Mouse (Mus musculus): ENCODE data around the gene Bcl6b. TPM values are rescaled to one million over a fixed set of nuclear protein-coding genes. Genes with fewer than 3 reads are reported as not detected.

The Bcl6b gene
- polyA plus RNA-seq, 1 experiment = not detected

DNA sequence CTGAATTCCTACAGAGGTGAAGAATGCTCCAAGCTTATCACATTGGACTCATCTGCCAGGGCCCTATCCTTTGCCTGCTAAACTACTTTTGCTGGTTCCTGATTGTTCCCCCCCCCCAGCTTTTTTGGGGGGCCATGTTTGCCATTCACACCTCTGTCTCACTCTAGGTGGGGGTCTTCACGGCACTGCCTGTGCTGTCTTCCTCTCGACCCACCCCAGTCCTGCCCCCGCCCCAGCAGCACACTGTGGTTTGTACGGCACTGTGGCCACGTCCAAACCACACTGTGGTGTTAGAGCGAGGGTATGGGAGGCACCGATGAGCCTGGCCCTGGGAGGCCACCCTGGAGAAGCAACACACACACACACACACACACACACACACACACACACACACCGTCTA lies 4.9 kb upstream of the Bcl6b start:
- peak overlapping the region; percentile 62 for H3K4me3 ChIP-seq (replicated peaks)
- no peaks in the 10 kb centered on the region for H3K9me3 ChIP-seq
- H3K4me1 ChIP-seq = peaks cover 70% of the 10 kb centered on the region
- peaks cover 9% of the 10 kb centered on the region for H3K27me3 ChIP-seq (replicated peaks)
- H3K36me3 ChIP-seq (replicated peaks; ENCODE audit: low read length) = peaks cover 42% of the 10 kb centered on the region
- TF ChIP-seq GATA1 (IDR thresholded peaks at IDR 0.05; ENCODE audit: borderline replicate concordance, low read length) = no peak
- no peak for TF ChIP-seq FLI1 (IDR thresholded peaks at IDR 0.05; ENCODE audit: low read length)

DNA sequence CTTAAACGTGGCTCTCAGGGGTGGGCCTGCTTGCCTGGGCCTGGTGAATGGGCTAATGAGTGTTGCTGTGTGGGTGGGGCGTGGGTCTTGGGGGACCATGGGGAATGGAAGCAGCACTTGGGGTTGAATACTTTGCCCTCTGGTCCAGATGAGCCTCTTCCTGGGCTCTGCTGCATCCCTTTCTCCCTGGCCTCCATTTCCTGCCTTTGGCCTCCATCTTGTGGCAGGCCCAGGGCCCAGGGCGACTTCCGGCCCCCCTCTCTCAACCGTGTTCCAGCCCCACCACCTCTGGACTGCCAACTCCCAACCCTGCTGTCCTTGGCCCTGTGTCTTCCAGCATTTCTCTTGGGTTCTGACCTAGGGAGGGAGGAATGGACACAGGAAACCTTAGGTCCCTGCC lies 4.4 kb upstream of the Bcl6b start:
- Histone ChIP-seq H3K36me3 (replicated peaks; ENCODE audit: low read length) (peaks cover 42% of the 10 kb centered on the region), H3K4me3 (replicated peaks) (peak overlapping the region; percentile 38), H3K27me3 (replicated peaks) (peaks cover 13% of the 10 kb centered on the region), H3K9me3 (no peaks in the 10 kb centered on the region), H3K4me1 (peaks cover 75% of the 10 kb centered on the region)
- TF ChIP-seq GATA1 (IDR thresholded peaks at IDR 0.05; ENCODE audit: borderline replicate concordance, low read length) = no peak
- TF ChIP-seq FLI1 (IDR thresholded peaks at IDR 0.05; ENCODE audit: low read length) = no peak

DNA sequence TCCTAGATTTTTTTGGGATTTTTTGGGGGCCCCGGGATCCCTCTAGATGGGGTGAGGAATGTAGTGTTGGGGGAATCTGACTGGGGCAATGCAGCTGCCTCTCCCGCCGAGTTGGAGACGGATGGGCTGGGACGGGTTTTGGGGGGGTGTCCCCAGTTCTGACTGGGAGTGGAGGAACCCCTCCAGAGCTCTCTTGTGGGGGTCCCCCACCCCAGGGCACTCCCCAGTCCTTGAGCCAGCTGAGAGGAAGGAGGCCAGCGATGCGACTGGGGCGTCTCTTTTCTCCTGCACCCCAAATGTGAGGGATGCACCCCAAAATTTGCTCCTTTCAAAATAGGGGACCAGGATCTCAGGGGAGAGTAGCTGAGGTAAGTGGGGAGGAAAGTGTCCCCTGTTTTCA lies 3.4 kb upstream of the Bcl6b start:
- H3K9me3 ChIP-seq = no peaks in the 10 kb centered on the region

DNA sequence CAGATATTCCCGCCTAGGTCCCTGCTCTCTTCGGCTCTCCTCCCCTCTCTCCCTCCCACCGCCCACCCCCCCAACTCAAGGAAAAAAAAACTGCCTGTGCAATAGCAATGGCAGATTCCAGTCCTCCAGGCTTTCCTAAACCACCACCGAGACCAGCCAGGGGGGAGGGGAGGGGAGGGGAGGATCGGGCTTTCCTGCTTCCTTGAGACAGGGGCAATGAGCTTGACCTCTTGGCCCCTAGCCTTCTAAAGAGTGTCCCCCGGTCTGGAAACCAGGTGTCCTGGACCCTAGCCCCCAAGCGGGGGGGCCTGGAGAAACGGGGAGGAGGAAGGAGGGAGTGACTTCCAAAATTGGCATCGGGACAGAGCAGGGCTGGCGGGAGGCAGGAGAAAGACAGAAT lies 2.9 kb upstream of the Bcl6b start:
- peaks cover 29% of the 10 kb centered on the region for H3K36me3 ChIP-seq (replicated peaks; ENCODE audit: low read length)
- peaks cover 85% of the 10 kb centered on the region for H3K4me1 ChIP-seq
- peaks cover 23% of the 10 kb centered on the region for H3K27me3 ChIP-seq (replicated peaks)
- no peaks in the 10 kb centered on the region for H3K9me3 ChIP-seq
- no peak for TF ChIP-seq FLI1 (IDR thresholded peaks at IDR 0.05; ENCODE audit: low read length)
- TF ChIP-seq GATA1 (IDR thresholded peaks at IDR 0.05; ENCODE audit: borderline replicate concordance, low read length) = no peak
- no peak overlapping the region for H3K4me3 ChIP-seq (replicated peaks)

More for the DNA sequence above, 3.4 kb upstream of the Bcl6b start:
- Histone ChIP-seq H3K27me3 (replicated peaks) (peaks cover 23% of the 10 kb centered on the region), H3K4me1 (peaks cover 81% of the 10 kb centered on the region), H3K4me3 (replicated peaks) (no peak overlapping the region), H3K36me3 (replicated peaks; ENCODE audit: low read length) (peaks cover 32% of the 10 kb centered on the region)
- TF ChIP-seq FLI1 (IDR thresholded peaks at IDR 0.05; ENCODE audit: low read length) = no peak
- TF ChIP-seq GATA1 (IDR thresholded peaks at IDR 0.05; ENCODE audit: borderline replicate concordance, low read length) = no peak

DNA sequence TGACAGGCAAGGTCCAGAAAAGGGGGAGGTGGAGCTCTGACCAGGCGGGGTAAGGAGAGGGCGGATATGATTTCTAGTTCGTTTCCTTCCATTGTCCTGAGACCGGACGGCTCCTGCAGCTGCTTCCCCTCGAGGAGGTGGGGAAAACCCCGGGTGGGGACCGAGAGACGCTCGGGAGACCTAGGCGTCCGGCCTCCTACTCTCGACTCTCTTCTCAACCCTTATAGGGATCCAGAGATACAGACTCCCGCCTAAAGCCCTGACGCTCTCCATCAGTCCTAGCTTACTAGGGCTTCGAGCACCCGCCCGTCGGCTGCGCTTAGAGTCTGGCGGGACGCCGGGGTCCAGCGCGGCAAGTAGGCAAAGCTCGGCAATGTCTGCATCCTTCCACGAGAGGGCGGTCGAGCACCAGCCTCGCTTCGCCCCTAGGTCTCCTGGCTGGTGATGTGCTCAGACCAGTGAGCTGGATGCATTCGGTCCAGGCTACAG lies 685 bp upstream of the Bcl6b start:
- H3K27me3 ChIP-seq (replicated peaks) = peaks cover 28% of the 10 kb centered on the region
- peak overlapping the region; percentile 89 for H3K4me3 ChIP-seq (replicated peaks)
- TF ChIP-seq GATA1 (IDR thresholded peaks at IDR 0.05; ENCODE audit: borderline replicate concordance, low read length) (no peak), FLI1 (IDR thresholded peaks at IDR 0.05; ENCODE audit: low read length) (no peak)
- H3K9me3 ChIP-seq = no peaks in the 10 kb centered on the region
- H3K4me1 ChIP-seq = peaks cover 82% of the 10 kb centered on the region
- H3K36me3 ChIP-seq (replicated peaks; ENCODE audit: low read length) = peaks cover 14% of the 10 kb centered on the region

DNA sequence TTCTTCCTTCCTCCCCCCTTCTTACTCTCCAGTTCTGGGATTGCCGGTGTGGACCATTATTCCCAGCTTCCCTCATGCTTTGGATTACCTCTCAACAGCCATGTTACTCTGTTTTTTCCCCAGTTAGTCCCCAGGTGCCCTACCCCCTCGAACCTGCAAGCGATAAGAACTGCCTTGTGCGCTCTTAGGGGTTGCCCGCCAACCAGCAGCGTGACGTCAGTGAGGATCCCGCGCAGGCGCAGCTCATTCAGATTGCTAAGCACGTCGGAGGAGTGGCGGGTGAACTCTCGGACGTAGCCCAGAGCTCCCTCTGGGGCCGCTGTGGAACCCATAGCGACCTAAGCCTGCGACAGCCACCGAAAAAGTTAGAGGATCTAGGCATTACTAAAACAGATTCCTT lies 770 bp downstream of the Bcl6b start:
- Histone ChIP-seq H3K4me3 (replicated peaks) (peak overlapping the region; percentile 89), H3K36me3 (replicated peaks; ENCODE audit: low read length) (no peaks in the 10 kb centered on the region), H3K4me1 (peaks cover 81% of the 10 kb centered on the region), H3K27me3 (replicated peaks) (peaks cover 28% of the 10 kb centered on the region), H3K9me3 (no peaks in the 10 kb centered on the region)
- TF ChIP-seq FLI1 (IDR thresholded peaks at IDR 0.05; ENCODE audit: low read length) = no peak
- no peak for TF ChIP-seq GATA1 (IDR thresholded peaks at IDR 0.05; ENCODE audit: borderline replicate concordance, low read length)

DNA sequence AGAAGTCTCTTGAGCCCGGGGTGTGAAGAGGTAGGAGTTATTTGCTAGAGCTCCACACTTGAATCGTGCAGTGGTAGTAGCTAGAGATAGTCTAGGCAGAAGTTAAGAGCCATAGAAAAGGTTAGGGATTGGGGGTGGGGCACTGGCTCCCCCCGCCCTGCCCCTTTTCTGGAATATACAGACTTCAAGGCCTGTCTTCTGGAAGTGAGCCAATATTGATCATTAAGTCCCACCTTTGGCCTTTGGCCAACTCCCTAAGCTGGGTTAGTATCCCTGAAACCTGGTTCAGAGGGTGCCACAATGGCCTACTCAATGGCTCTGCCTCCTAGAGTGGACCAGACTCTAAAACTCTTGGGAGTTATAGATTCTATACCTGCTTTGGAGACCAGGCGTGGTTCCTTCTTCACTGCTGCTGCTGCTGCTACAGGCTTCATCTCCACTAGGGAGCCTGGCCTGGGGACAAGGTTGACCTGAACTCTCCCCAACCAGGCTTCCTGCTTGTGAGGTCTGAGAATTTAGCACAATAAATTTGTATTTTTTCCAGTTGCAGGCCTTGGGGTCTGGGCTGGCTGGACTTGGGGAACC lies 1.8 kb downstream of the Bcl6b start:
- H3K36me3 ChIP-seq (replicated peaks; ENCODE audit: low read length) = no peaks in the 10 kb centered on the region
- H3K27me3 ChIP-seq (replicated peaks) = peaks cover 28% of the 10 kb centered on the region
- peaks cover 82% of the 10 kb centered on the region for H3K4me1 ChIP-seq
- no peak for TF ChIP-seq GATA1 (IDR thresholded peaks at IDR 0.05; ENCODE audit: borderline replicate concordance, low read length)
- no peak for TF ChIP-seq FLI1 (IDR thresholded peaks at IDR 0.05; ENCODE audit: low read length)
- no peak overlapping the region for H3K4me3 ChIP-seq (replicated peaks)
- H3K9me3 ChIP-seq = no peaks in the 10 kb centered on the region

DNA sequence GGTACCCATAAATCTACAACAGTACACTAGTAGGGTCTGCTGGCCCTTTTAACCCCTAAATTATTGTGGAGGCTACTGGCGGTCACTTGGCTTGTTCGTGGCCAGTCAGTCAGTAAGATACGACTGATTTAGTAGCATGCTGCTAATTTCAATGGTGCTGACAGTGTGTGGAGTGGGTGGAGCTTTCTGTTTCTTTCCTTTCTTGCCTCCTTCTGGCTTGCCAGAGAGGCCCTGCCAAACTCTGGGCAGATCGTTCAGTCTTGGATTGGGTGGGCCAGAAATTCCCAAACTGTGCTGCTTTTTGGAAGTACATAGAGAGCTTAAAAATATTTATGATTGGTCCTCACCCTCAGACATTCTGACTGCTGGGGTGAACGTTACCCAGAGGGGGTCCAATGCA lies 2.5 kb downstream of the Bcl6b start:
- TF ChIP-seq GATA1 (IDR thresholded peaks at IDR 0.05; ENCODE audit: borderline replicate concordance, low read length) (no peak), FLI1 (IDR thresholded peaks at IDR 0.05; ENCODE audit: low read length) (no peak)
- no peak overlapping the region for H3K4me3 ChIP-seq (replicated peaks)
- no peaks in the 10 kb centered on the region for H3K36me3 ChIP-seq (replicated peaks; ENCODE audit: low read length)
- no peaks in the 10 kb centered on the region for H3K9me3 ChIP-seq
- H3K27me3 ChIP-seq (replicated peaks) = peaks cover 28% of the 10 kb centered on the region
- peaks cover 82% of the 10 kb centered on the region for H3K4me1 ChIP-seq

DNA sequence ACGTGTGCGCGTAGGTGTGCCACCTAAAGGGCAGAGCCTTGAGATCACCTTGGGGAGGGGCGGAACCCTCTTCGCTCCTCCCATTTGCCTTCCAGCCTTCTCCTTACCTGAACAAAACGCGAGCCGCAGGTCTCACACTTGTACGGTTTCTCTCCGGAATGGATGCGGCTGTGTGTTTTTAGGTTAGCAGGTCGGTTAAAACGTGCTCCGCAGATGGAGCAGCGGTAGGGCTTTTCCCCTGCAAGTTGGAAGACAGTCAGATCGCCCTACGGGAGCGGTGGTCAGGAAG lies 3.1 kb downstream of the Bcl6b start:
- TF ChIP-seq FLI1 (IDR thresholded peaks at IDR 0.05; ENCODE audit: low read length) = no peak
- no peak for TF ChIP-seq GATA1 (IDR thresholded peaks at IDR 0.05; ENCODE audit: borderline replicate concordance, low read length)
- H3K36me3 ChIP-seq (replicated peaks; ENCODE audit: low read length) = no peaks in the 10 kb centered on the region
- H3K27me3 ChIP-seq (replicated peaks) = peaks cover 28% of the 10 kb centered on the region
- H3K4me3 ChIP-seq (replicated peaks) = no peak overlapping the region
- H3K4me1 ChIP-seq = peaks cover 88% of the 10 kb centered on the region
- H3K9me3 ChIP-seq = no peaks in the 10 kb centered on the region

DNA sequence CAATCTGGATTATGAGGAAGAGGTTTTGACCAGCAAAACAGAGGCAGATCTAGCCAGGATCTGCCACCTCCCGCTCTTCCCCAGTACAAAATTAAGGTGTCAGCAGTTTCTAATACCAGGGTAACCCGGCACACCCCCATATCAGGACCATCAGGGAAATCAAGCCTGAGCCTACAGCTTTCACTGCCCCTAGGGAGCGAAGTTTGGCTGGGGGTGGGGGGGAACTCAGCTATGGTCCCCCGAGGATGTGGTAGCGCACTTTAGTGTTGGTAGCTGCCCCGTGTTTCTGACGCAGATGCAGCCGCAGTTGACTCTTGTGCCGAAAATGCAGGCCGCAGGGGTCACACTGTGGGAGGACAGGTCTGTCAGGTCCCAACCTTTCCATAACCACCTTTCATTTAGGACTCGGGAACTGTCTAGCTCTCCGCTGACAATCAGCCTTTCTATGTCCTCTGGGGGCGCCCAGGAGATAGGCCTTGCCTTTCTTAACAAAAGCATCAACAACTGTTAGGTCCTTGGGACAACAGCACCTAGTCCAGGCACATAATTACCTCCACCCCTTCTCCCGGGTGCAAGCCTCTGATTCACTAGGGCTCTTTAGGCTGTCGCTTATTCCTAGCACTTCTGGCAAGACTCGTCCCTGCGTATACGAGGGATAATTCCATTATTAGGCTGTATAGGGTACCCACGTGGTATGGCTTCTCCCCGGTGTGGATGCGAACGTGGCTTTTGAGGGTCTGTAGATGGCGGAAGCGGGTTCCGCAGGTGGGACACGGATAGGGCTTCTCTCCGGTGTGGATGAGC lies 3.6 kb downstream of the Bcl6b start:
- peaks cover 28% of the 10 kb centered on the region for H3K27me3 ChIP-seq (replicated peaks)
- H3K4me3 ChIP-seq (replicated peaks) = no peak overlapping the region
- H3K36me3 ChIP-seq (replicated peaks; ENCODE audit: low read length) = no peaks in the 10 kb centered on the region
- peaks cover 92% of the 10 kb centered on the region for H3K4me1 ChIP-seq
- no peaks in the 10 kb centered on the region for H3K9me3 ChIP-seq
- TF ChIP-seq FLI1 (IDR thresholded peaks at IDR 0.05; ENCODE audit: low read length) = no peak
- TF ChIP-seq GATA1 (IDR thresholded peaks at IDR 0.05; ENCODE audit: borderline replicate concordance, low read length) = no peak
